Mouse (Mus musculus) lung, postnatal 36 days (tissue): ENCODE measurements around the gene A3galt2.

ENCODE experiments used
- DNase-seq: peaks from one replicate; pipeline ENCODE4 v3.0.0; 2022; ENCODE audit warnings: mixed read lengths

A3galt2 gene

GRCm38 (mm10) chr4:128803569-128803968 lies 48.4 kb downstream of the A3galt2 start:
- no peak for DNase-seq

GRCm38 (mm10) chr4:128804426-128805149 lies 49.4 kb downstream of the A3galt2 start:
- DNase-seq: peak; percentile 30

- peak; percentile 46 for DNase-seq
Measured at GRCm38 (mm10) chr4:128805150-128806042, 50.2 kb downstream of the A3galt2 start.

GRCm38 (mm10) chr4:128806043-128806826 lies 51.1 kb downstream of the A3galt2 start, which contains the start of gene Zfp362:
Zfp362 (minus strand) TSS chr4:128806045.
- DNase-seq: peak; percentile 55

GRCm38 (mm10) chr4:128806827-128807179 lies 51.6 kb downstream of the A3galt2 start:
- peak; percentile 78 for DNase-seq

- peak; percentile 93 for DNase-seq
Measured at GRCm38 (mm10) chr4:128811382-128812056, 56.4 kb downstream of the A3galt2 start.

GRCm38 (mm10) chr4:128817011-128817410 lies 61.8 kb downstream of the A3galt2 start:
- no peak for DNase-seq
